In the genomic region with DNA sequence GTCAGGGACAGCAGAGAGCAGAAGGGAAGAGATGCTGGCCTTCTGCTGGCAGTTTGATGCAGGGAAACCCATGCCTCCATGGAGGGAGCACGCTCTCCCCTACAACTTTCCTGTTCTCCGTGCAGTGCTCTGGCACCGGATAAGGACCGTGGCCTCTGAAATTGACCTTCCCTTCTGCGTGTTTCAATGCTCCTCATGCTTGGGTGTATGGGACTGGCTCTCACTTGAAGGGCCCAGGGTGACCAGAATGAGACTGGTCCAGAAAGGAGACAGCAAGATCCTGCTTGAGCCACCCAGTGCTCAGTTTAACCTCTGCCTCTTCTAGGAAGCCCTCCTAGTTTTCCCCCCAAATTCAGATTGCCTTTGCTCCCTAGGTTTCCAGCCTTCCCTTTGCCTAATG, we compare ENCODE assay signal across 9 mouse cellular contexts. TPM values are rescaled to one million over a fixed set of nuclear protein-coding genes. Genes with fewer than 3 reads are reported as not detected.
DNase-seq lines count a peak whose midpoint lies in the region; ATAC-seq lines count a peak whose summit lies in the region.
"Had no signal": no experiment of that assay in that cellular context is flagged by ENCODE, and none has a peak within 500 bp of the region (broad histone marks: within the 10 kb centered on the region; RNA-seq: fewer than 3 reads in every experiment).

No protein-coding gene starts in this region.

- no peak overlapping the region for H3K9ac ChIP-seq in kidney, embryonic 15.5 days
- no peak overlapping the region for H3K9ac ChIP-seq in embryonic facial prominence, embryonic 15.5 days
- peak overlapping the region; percentile 33 for H3K9ac ChIP-seq in midbrain, embryonic 13.5 days (replicated peaks)
- H3K9ac ChIP-seq: limb, embryonic 13.5 days had no signal

- ATAC-seq in kidney, embryonic 15.5 days (replicated peaks; ENCODE audit: low FRiP score) = peak; percentile 3; the same call in 1 of the 2 replicates
- ATAC-seq in embryonic facial prominence, embryonic 15.5 days (ENCODE audit: insufficient number of reproducible peaks, low FRiP score, low TSS enrichment, low read depth) = no peak
- ATAC-seq in midbrain, embryonic 13.5 days = peak; percentile 6

- no peak overlapping the region for H3K4me2 ChIP-seq in kidney, embryonic 15.5 days
- H3K4me2 ChIP-seq in embryonic facial prominence, embryonic 15.5 days (replicated peaks) = no peak overlapping the region
- H3K4me2 ChIP-seq in midbrain, embryonic 13.5 days (replicated peaks) = peak overlapping the region; percentile 98
- H3K4me2 ChIP-seq: limb, embryonic 13.5 days had no signal

- peaks cover 17% of the 10 kb centered on the region; the same call in 1 of the 2 replicates for H3K36me3 ChIP-seq in kidney, embryonic 15.5 days
- H3K36me3 ChIP-seq in embryonic facial prominence, embryonic 15.5 days = 0 out of 2 replicates have a peak, but pooled peaks cover 4% of the 10 kb centered on the region
- H3K36me3 ChIP-seq in hindbrain, embryonic 10.5 days = peaks cover 61% of the 10 kb centered on the region
- H3K36me3 ChIP-seq in midbrain, embryonic 13.5 days = peaks cover 41% of the 10 kb centered on the region
- H3K36me3 ChIP-seq: limb, embryonic 13.5 days had no signal

- H3K27me3 ChIP-seq in kidney, embryonic 15.5 days = no peaks in the 10 kb centered on the region
- H3K27me3 ChIP-seq in embryonic facial prominence, embryonic 15.5 days = no peaks in the 10 kb centered on the region
- no peaks in the 10 kb centered on the region for H3K27me3 ChIP-seq in hindbrain, embryonic 10.5 days (ENCODE audit: insufficient read depth, poor library complexity, severe bottlenecking)
- H3K27me3 ChIP-seq in midbrain, embryonic 13.5 days = no peaks in the 10 kb centered on the region
- H3K27me3 ChIP-seq: limb, embryonic 13.5 days had no signal

- peaks cover 53% of the 10 kb centered on the region for H3K4me1 ChIP-seq in kidney, embryonic 15.5 days
- H3K4me1 ChIP-seq in embryonic facial prominence, embryonic 15.5 days = peaks cover 16% of the 10 kb centered on the region
- peaks cover 64% of the 10 kb centered on the region for H3K4me1 ChIP-seq in hindbrain, embryonic 10.5 days (replicated peaks)
- peaks cover 63% of the 10 kb centered on the region for H3K4me1 ChIP-seq in midbrain, embryonic 13.5 days (replicated peaks)

- WGBS in kidney, embryonic 15.5 days = 80% methylated on average over 5 of the region's 5 CpGs
- WGBS in embryonic facial prominence, embryonic 15.5 days = 71% methylated on average over 5 of the region's 5 CpGs
- 75% methylated on average over 5 of the region's 5 CpGs for WGBS in hindbrain, embryonic 10.5 days
- WGBS in midbrain, embryonic 13.5 days = 72% methylated on average over 5 of the region's 5 CpGs

- no peaks in the 10 kb centered on the region for H3K9me3 ChIP-seq in kidney, embryonic 15.5 days (replicated peaks)
- no peaks in the 10 kb centered on the region for H3K9me3 ChIP-seq in embryonic facial prominence, embryonic 15.5 days (replicated peaks)
- H3K9me3 ChIP-seq in hindbrain, embryonic 10.5 days = no peaks in the 10 kb centered on the region
- H3K9me3 ChIP-seq in midbrain, embryonic 13.5 days = no peaks in the 10 kb centered on the region
- H3K9me3 ChIP-seq: limb, embryonic 13.5 days had no signal

- H3K4me3 ChIP-seq in kidney, embryonic 15.5 days (replicated peaks) = no peak overlapping the region
- H3K4me3 ChIP-seq in embryonic facial prominence, embryonic 15.5 days (replicated peaks) = no peak overlapping the region
- H3K4me3 ChIP-seq in hindbrain, embryonic 10.5 days = peak overlapping the region; percentile 61
- H3K4me3 ChIP-seq in midbrain, embryonic 13.5 days (replicated peaks) = peak overlapping the region; percentile 71
- H3K4me3 ChIP-seq: limb, embryonic 13.5 days had no signal

- DNase-seq in kidney, adult 8-10 months = no peak
- DNase-seq in hindbrain, embryonic 10.5 days (ENCODE audit: low spot score) = no peak
- DNase-seq in testis, postnatal 10 days (ENCODE audit: low spot score) = no peak
- no peak for DNase-seq in thymus, postnatal 36 days
- DNase-seq in adrenal gland, postnatal 36 days = no peak

- peak overlapping the region; percentile 74 for H3K27ac ChIP-seq in kidney, embryonic 15.5 days
- H3K27ac ChIP-seq in embryonic facial prominence, embryonic 15.5 days (replicated peaks) = peak overlapping the region; percentile 12
- peak overlapping the region; percentile 98 for H3K27ac ChIP-seq in hindbrain, embryonic 10.5 days
- H3K27ac ChIP-seq in midbrain, embryonic 13.5 days = peak overlapping the region; percentile 96
- H3K27ac ChIP-seq: limb, embryonic 13.5 days had no signal

RNA-seq across cellular contexts. Expression of a gene that starts 16.3 kb away (rescaled TPM):
- 4.8 TPM in 2 replicates for polyA plus RNA-seq in kidney, embryonic 15.5 days (2015; fragmentation: Nextera tagmentation; extraction: Ambion mirVana)
- polyA plus RNA-seq in embryonic facial prominence, embryonic 15.5 days (2015; fragmentation: Nextera tagmentation; extraction: Ambion mirVana) = 3.2 and 3.8 TPM in 2 replicates
- 3.2 and 3.5 TPM in 2 replicates for polyA plus RNA-seq in hindbrain, embryonic 10.5 days (2016; fragmentation: Nextera tagmentation; extraction: Ambion mirVana)
- 0.96 and 1.3 TPM in 2 replicates for polyA plus RNA-seq in midbrain, embryonic 13.5 days (2015; fragmentation: Nextera tagmentation; extraction: Ambion mirVana)
- 1 to 10 TPM; 3.2 to 3.7 TPM for total RNA-seq in adrenal gland, postnatal 36 days (2021)

RNA-seq across cellular contexts. Expression of a gene that starts 26.6 kb away (rescaled TPM):
- polyA plus RNA-seq in kidney, embryonic 15.5 days (2015; fragmentation: Nextera tagmentation; extraction: Ambion mirVana) = 41.7 and 44.8 TPM in 2 replicates
- 29.9 and 31.9 TPM in 2 replicates for polyA plus RNA-seq in embryonic facial prominence, embryonic 15.5 days (2015; fragmentation: Nextera tagmentation; extraction: Ambion mirVana)
- 101 and 186 TPM in 2 replicates for polyA plus RNA-seq in hindbrain, embryonic 10.5 days (2016; fragmentation: Nextera tagmentation; extraction: Ambion mirVana)
- polyA plus RNA-seq in midbrain, embryonic 13.5 days (2015; fragmentation: Nextera tagmentation; extraction: Ambion mirVana) = 189 and 212 TPM in 2 replicates
- total RNA-seq in adrenal gland, postnatal 36 days (2021) = 10 to 100 TPM; 15.1 to 23.4 TPM

RNA-seq across cellular contexts. Expression of a gene that starts 53.7 kb away (rescaled TPM):
- not detected in 2 replicates for polyA plus RNA-seq in kidney, embryonic 15.5 days (2015; fragmentation: Nextera tagmentation; extraction: Ambion mirVana)
- 1.7 and 2.4 TPM in 2 replicates for polyA plus RNA-seq in embryonic facial prominence, embryonic 15.5 days (2015; fragmentation: Nextera tagmentation; extraction: Ambion mirVana)
- 0.68 and 0.88 TPM in 2 replicates for polyA plus RNA-seq in hindbrain, embryonic 10.5 days (2016; fragmentation: Nextera tagmentation; extraction: Ambion mirVana)
- 0.24 and 0.58 TPM in 2 replicates for polyA plus RNA-seq in midbrain, embryonic 13.5 days (2015; fragmentation: Nextera tagmentation; extraction: Ambion mirVana)
- not detected for total RNA-seq in adrenal gland, postnatal 36 days (2021)
- polyA plus RNA-seq: limb, embryonic 13.5 days had no signal

Comparison
In these comparisons a context has a peak if more than half of its experiments do, and no peak if none do; other contexts are left out.
1. H3K27ac ChIP-seq: peak in every context shown above with its lines; median percentile 98 in hindbrain, embryonic 10.5 days; 96 in midbrain, embryonic 13.5 days; 74 in kidney, embryonic 15.5 days; 12 in embryonic facial prominence, embryonic 15.5 days.
2. H3K4me3 ChIP-seq: peak in hindbrain, embryonic 10.5 days (single experiment) and midbrain, embryonic 13.5 days (single experiment); none in kidney, embryonic 15.5 days (single experiment) and embryonic facial prominence, embryonic 15.5 days (single experiment).